12 mouse cellular contexts compared by ENCODE assay signal in the genomic region with DNA sequence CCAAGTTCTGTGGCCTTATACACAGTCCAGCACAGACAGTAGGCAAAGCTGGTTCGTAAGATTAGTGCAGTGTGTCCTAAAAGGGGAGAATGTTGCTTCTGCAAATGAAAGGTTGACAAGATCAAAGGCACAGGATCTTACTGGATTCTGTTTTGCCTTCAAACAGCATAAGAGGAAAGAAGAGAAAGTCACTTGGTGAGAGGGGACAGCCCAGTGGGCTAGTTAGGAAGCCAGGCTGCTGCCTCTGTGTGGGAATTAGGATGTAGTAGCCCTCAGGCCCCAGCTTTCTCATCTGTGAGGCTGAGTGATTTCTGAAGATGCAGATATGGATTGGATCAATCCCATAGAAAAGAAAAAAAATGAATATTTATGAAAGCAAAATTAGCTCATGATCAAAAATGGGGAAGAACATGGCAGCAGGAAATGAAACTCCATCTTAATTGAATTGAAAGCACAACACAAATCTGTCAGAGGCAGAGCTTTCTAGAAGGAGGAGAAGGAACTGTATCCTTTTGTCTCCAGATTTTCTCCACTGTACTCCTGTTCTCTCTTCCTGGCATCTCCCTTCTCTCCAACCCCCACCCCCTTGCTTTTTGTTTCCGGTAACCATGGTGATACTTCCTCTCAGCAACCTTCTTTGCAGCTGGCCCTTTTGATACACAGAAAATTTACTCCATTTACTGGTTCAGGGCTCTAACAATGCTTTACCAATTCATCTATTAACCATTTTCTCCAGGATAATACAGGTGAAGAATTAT.
DNase-seq lines count a peak whose midpoint lies in the region; ATAC-seq and TF ChIP-seq lines count a peak whose summit lies in the region.
"Had no signal": no experiment of that assay in that cellular context is flagged by ENCODE, and none has a peak within 500 bp of the region (broad histone marks: within the 10 kb centered on the region; RNA-seq: fewer than 3 reads in every experiment).

No protein-coding gene starts in this region.

- no peak for TF ChIP-seq CTCF in cortical plate, adult 2 months (IDR thresholded peaks at IDR 0.05; ENCODE audit: extremely low read depth, insufficient read depth, low read length)

- peak; percentile 39 for DNase-seq in cerebellum, adult 9-10 months
- DNase-seq in cerebellum, adult 9-11 months: no peak
- no peak for DNase-seq in spleen, adult 18-20 months
- DNase-seq in adrenal gland, postnatal 10 days: no peak
- no peak for DNase-seq in lung, postnatal 25 days (ENCODE audit: low spot score)
- DNase-seq: cerebellum, adult 11 months; heart, postnatal 10 days; kidney, postnatal 36 days; liver, embryonic 13.5 days had no signal

- ATAC-seq in granulocyte monocyte progenitor cell, adult 5-6 weeks (replicated peaks; ENCODE audit: poor library complexity, severe bottlenecking): peak; percentile 59
- peak; percentile 75 for ATAC-seq in midbrain, embryonic 15.5 days (replicated peaks)

- H3K9ac ChIP-seq in midbrain, embryonic 15.5 days: peak overlapping the region; percentile 35; the same call in 1 of the 2 replicates
- H3K9ac ChIP-seq: liver, embryonic 13.5 days had no signal

- peak overlapping the region; percentile 69 for H3K4me2 ChIP-seq in midbrain, embryonic 15.5 days
- H3K4me2 ChIP-seq: liver, embryonic 13.5 days had no signal

- no peak for TF ChIP-seq POLR2A in cortical plate, adult 2 months (IDR thresholded peaks at IDR 0.05; ENCODE audit: extremely low read depth, insufficient read depth, low read length)

- peaks cover 7% of the 10 kb centered on the region for H3K4me1 ChIP-seq in cortical plate, adult 2 months (ENCODE audit: control insufficient read depth, insufficient read depth, low read length)
- H3K4me1 ChIP-seq in midbrain, embryonic 15.5 days: peaks cover 29% of the 10 kb centered on the region
- H3K4me1 ChIP-seq: liver, embryonic 13.5 days had no signal

- H3K36me3 ChIP-seq in midbrain, embryonic 15.5 days (replicated peaks): no peaks in the 10 kb centered on the region
- H3K36me3 ChIP-seq: liver, embryonic 13.5 days had no signal

- H3K4me3 ChIP-seq in cortical plate, adult 2 months (ENCODE audit: insufficient read depth, low read length): peak overlapping the region; percentile 50; the same call in 1 of the 2 replicates
- peak overlapping the region; percentile 19 for H3K4me3 ChIP-seq in midbrain, embryonic 15.5 days
- H3K4me3 ChIP-seq: liver, embryonic 13.5 days had no signal

- H3K27me3 ChIP-seq in midbrain, embryonic 15.5 days (replicated peaks): no peaks in the 10 kb centered on the region
- H3K27me3 ChIP-seq: liver, embryonic 13.5 days had no signal

- no peaks in the 10 kb centered on the region for H3K9me3 ChIP-seq in midbrain, embryonic 15.5 days
- H3K9me3 ChIP-seq: liver, embryonic 13.5 days had no signal

- peak overlapping the region; percentile 83 for H3K27ac ChIP-seq in cortical plate, adult 2 months (ENCODE audit: insufficient read depth, low read length)
- peak overlapping the region; percentile 98 for H3K27ac ChIP-seq in midbrain, embryonic 15.5 days
- H3K27ac ChIP-seq: liver, embryonic 13.5 days had no signal

- 14% methylated on average over 2 of the region's 2 CpGs for WGBS in midbrain, embryonic 15.5 days
